Mouse (Mus musculus): ENCODE measurements around the gene Zfp518a. TPM values are rescaled to one million over a fixed set of nuclear protein-coding genes. Genes with fewer than 3 reads are reported as not detected.

Zfp518a gene
- polyA plus RNA-seq, 1 experiment from 2014 or later = 12.0 TPM

DNA sequence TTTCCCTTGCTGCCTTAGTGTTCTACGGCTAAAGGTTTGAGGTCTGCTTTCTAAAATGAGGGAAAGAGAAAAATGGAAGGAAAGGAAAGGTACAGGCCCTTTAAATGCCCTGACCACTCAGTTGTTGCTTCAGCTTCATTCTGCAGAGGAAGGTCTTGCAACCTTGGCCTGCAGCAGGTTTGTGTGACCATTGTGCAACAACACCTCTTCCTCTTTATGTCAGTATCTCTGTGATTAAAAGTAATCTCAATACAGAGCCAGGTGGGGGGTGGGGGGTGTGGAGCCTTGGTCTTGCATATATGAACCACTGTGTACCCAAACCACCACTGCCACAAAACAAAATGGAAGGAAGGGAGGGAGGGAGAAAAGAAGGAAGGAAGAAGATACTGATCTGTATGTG is 5.6 kb upstream of the Zfp518a start:
- 92% methylated on average over 1 of the region's 1 CpGs for WGBS
- Histone ChIP-seq H3K36me3 (ENCODE audit: control insufficient read depth, insufficient read depth, low read length) (no peaks in the 10 kb centered on the region), H3K27ac (ENCODE audit: low read length) (no peak overlapping the region), H3K4me1 (ENCODE audit: control insufficient read depth, insufficient read depth, low read length) (no peaks in the 10 kb centered on the region), H3K4me2 (ENCODE audit: low read depth, low read length) (no peak overlapping the region), H3K27me3 (ENCODE audit: control insufficient read depth, insufficient read depth, low read length) (peaks cover 20% of the 10 kb centered on the region), H3K9ac (ENCODE audit: low read length) (no peak overlapping the region), H3K4me3 (replicated peaks; ENCODE audit: low read length) (no peak overlapping the region), H3K9me3 (replicated peaks; ENCODE audit: control insufficient read depth, low read length) (peaks cover 4% of the 10 kb centered on the region)
- ATAC-seq (ENCODE audit: insufficient read depth, low FRiP score) = no peak

DNA sequence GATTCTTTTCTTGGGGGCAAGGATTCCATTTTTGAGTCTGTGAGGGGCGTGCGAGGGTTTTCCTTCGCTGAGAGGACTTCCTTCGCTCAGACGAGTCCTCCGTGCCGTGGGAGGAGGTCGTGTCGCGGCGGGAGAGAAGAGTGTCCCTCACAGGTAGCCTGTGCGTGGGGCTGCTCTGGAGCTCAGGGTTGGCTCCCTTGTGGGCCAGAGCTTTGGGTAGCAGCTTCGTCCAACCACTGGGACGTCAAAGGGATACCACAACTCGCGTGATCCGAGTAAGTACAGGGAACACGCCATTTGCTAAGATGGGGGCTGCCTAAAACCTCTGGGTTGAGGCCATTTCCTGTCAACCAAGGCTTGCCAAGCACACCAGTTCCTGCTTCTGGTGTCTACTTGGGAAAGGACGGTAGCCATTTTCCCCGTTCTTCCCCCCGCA is 416 bp upstream of the Zfp518a start:
- ATAC-seq (ENCODE audit: insufficient read depth, low FRiP score) = peak; percentile 52; the same call in 1 of the 2 replicates

DNA sequence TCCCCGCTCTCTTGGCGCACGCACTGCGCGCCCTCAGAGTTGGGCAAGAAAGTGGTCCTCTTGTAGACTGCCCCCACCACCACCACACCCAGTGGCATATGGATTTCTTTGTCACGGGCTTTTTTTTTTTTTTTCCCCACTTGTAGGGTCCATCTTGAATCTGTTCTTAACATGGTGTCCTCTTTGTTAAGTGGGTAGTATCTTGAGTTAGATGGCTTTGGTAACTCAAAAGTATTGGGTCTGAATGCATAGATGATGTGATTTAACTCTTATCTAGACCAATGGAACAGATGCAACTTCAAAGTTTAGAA is 843 bp downstream of the Zfp518a start:
- Histone ChIP-seq H3K4me3 (replicated peaks; ENCODE audit: low read length) (peak overlapping the region; percentile 84), H3K9me3 (replicated peaks; ENCODE audit: control insufficient read depth, low read length) (peaks cover 7% of the 10 kb centered on the region), H3K4me2 (ENCODE audit: low read depth, low read length) (peak overlapping the region; percentile 68), H3K27ac (ENCODE audit: low read length) (peak overlapping the region; percentile 95), H3K4me1 (ENCODE audit: control insufficient read depth, insufficient read depth, low read length) (peaks cover 2% of the 10 kb centered on the region; the same call in 1 of the 2 replicates), H3K9ac (ENCODE audit: low read length) (peak overlapping the region; percentile 87), H3K36me3 (ENCODE audit: control insufficient read depth, insufficient read depth, low read length) (no peaks in the 10 kb centered on the region), H3K27me3 (ENCODE audit: control insufficient read depth, insufficient read depth, low read length) (peaks cover 3% of the 10 kb centered on the region; the same call in 1 of the 2 replicates)
- WGBS = under 1% methylated on average over 6 of the region's 6 CpGs
- no peak for ATAC-seq (ENCODE audit: insufficient read depth, low FRiP score)

More for the DNA sequence above, 416 bp upstream of the Zfp518a start:
- WGBS = 49% methylated on average over 21 of the region's 21 CpGs
- Histone ChIP-seq H3K4me2 (ENCODE audit: low read depth, low read length) (peak overlapping the region; percentile 68), H3K9ac (ENCODE audit: low read length) (peak overlapping the region; percentile 87), H3K4me1 (ENCODE audit: control insufficient read depth, insufficient read depth, low read length) (peaks cover 2% of the 10 kb centered on the region; the same call in 1 of the 2 replicates), H3K36me3 (ENCODE audit: control insufficient read depth, insufficient read depth, low read length) (no peaks in the 10 kb centered on the region), H3K27me3 (ENCODE audit: control insufficient read depth, insufficient read depth, low read length) (peaks cover 3% of the 10 kb centered on the region; the same call in 1 of the 2 replicates), H3K9me3 (replicated peaks; ENCODE audit: control insufficient read depth, low read length) (peaks cover 7% of the 10 kb centered on the region), H3K4me3 (replicated peaks; ENCODE audit: low read length) (peak overlapping the region; percentile 84), H3K27ac (ENCODE audit: low read length) (peak overlapping the region; percentile 95)

DNA sequence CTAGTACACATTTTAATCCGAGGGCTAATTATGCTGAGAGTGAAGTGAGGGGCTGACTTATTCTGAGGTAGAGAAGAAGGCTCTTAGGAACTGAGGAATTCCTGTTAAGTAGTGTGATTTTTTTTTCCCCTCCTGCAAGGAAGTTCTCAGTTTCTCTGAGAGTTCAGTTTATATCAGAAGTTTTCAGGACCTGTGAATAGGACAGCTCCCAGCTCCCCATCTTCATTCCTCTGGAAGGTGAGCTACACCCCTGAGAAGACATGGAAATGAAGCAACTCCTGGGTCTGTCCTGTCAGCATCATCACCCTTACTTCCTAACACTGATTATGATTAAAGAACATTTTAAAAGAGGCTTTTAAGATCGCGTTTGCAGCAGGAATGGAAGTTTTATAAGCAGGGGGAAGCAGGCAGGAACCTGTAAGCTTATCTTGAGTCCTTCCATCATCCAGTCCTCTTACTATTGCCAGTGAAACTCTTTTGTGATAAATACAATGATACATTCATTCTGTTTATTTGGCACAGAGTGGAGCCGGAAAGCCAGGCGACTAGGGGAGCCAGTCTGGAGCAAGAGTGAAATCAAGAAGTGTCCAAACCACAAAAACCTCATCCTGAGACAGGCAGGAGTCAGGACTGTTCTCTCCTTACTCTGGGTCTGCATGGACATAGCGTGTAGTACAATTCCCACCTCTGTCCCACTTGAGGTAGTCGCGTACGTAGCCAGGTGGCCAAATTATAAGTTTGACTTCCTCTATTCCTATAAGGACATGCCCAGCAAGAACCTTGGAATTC is 37.3 kb downstream of the Zfp518a start:
- Histone ChIP-seq H3K27me3 (ENCODE audit: control insufficient read depth, insufficient read depth, low read length) (no peaks in the 10 kb centered on the region), H3K4me3 (replicated peaks; ENCODE audit: low read length) (no peak overlapping the region), H3K9ac (ENCODE audit: low read length) (no peak overlapping the region), H3K4me2 (ENCODE audit: low read depth, low read length) (no peak overlapping the region), H3K9me3 (replicated peaks; ENCODE audit: control insufficient read depth, low read length) (no peaks in the 10 kb centered on the region), H3K36me3 (ENCODE audit: control insufficient read depth, insufficient read depth, low read length) (no peaks in the 10 kb centered on the region), H3K4me1 (ENCODE audit: control insufficient read depth, insufficient read depth, low read length) (no peaks in the 10 kb centered on the region), H3K27ac (ENCODE audit: low read length) (no peak overlapping the region)
- 63% methylated on average over 9 of the region's 9 CpGs for WGBS
- no peak for ATAC-seq (ENCODE audit: insufficient read depth, low FRiP score)

DNA sequence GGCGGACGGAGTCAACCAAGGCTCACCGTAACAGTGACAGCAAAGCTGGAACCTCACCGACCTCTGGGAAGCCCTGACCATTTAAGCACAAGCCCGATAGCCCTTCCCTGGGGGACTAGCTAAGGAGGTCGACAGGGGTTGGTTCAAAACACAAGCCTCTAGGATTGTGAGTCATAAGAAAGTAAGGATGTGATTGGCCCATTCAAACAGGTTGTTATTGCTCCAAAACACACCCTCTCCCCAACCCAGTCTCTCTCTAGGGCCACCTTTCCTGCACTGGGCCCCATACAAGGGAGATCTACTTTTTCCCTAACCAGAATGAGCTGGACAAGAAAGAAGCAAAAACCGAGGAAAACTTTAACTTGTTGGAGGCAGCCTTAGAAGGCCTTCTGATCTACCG is 40.9 kb downstream of the Zfp518a start:
- peaks cover 4% of the 10 kb centered on the region for H3K9me3 ChIP-seq (replicated peaks; ENCODE audit: control insufficient read depth, low read length)
- 46% methylated on average over 8 of the region's 8 CpGs for WGBS
- H3K36me3 ChIP-seq (ENCODE audit: control insufficient read depth, insufficient read depth, low read length) = no peaks in the 10 kb centered on the region
- H3K4me1 ChIP-seq (ENCODE audit: control insufficient read depth, insufficient read depth, low read length) = no peaks in the 10 kb centered on the region
- no peak overlapping the region for H3K9ac ChIP-seq (ENCODE audit: low read length)
- no peak overlapping the region for H3K4me2 ChIP-seq (ENCODE audit: low read depth, low read length)
- no peak for ATAC-seq (ENCODE audit: insufficient read depth, low FRiP score)
- no peaks in the 10 kb centered on the region for H3K27me3 ChIP-seq (ENCODE audit: control insufficient read depth, insufficient read depth, low read length)
- H3K4me3 ChIP-seq (replicated peaks; ENCODE audit: low read length) = no peak overlapping the region
- no peak overlapping the region for H3K27ac ChIP-seq (ENCODE audit: low read length)

DNA sequence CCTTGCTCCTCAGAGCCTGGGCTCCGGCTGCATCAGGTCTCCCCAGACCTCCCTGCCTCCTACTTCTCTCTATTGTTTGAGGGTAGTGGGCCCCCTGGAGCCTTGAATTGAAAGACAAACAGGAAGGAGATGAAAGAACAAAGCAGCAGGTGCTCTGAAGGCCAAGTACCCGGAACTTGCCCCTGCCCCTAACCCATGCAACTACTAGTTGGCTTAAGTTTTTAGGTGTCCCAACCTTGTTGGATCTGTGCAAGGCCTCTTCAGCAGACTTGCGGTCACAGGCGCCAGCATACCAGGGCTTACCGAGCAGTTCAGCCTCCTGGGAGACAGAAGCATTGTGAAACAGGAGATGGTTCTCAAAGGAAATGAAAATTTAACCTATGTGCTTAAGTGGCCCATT is 41.5 kb downstream of the Zfp518a start:
- no peak for ATAC-seq (ENCODE audit: insufficient read depth, low FRiP score)
- H3K9me3 ChIP-seq (replicated peaks; ENCODE audit: control insufficient read depth, low read length) = peaks cover 4% of the 10 kb centered on the region
- no peaks in the 10 kb centered on the region for H3K36me3 ChIP-seq (ENCODE audit: control insufficient read depth, insufficient read depth, low read length)
- WGBS = 43% methylated on average over 5 of the region's 5 CpGs
- H3K27me3 ChIP-seq (ENCODE audit: control insufficient read depth, insufficient read depth, low read length) = no peaks in the 10 kb centered on the region
- no peak overlapping the region for H3K4me3 ChIP-seq (replicated peaks; ENCODE audit: low read length)
- no peak overlapping the region for H3K4me2 ChIP-seq (ENCODE audit: low read depth, low read length)
- H3K4me1 ChIP-seq (ENCODE audit: control insufficient read depth, insufficient read depth, low read length) = no peaks in the 10 kb centered on the region
- no peak overlapping the region for H3K9ac ChIP-seq (ENCODE audit: low read length)
- no peak overlapping the region for H3K27ac ChIP-seq (ENCODE audit: low read length)

DNA sequence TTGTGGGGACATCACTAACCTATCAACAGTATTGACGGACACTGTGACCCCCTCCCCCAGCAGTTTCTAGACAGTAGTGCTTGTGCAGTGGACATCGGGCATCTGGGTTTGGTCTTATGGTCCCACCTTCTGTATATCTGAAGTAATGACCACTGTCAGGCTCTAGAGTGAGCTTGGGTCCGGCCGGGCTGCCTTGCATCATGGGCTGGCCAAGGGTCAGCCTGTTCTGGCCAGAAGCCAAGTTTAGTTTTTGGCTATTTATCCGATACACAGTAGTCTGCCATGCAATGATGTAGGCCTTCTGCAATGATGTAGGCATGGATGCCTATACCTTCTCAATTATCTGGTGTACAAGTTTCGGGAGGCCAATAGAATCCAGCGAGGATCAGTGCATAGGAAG is 49.0 kb downstream of the Zfp518a start:
- no peak overlapping the region for H3K4me3 ChIP-seq (replicated peaks; ENCODE audit: low read length)
- WGBS = 83% methylated on average over 7 of the region's 7 CpGs
- no peak for ATAC-seq (ENCODE audit: insufficient read depth, low FRiP score)
- H3K9ac ChIP-seq (ENCODE audit: low read length) = no peak overlapping the region
- H3K9me3 ChIP-seq (replicated peaks; ENCODE audit: control insufficient read depth, low read length) = peaks cover 4% of the 10 kb centered on the region
- no peaks in the 10 kb centered on the region for H3K27me3 ChIP-seq (ENCODE audit: control insufficient read depth, insufficient read depth, low read length)
- H3K4me1 ChIP-seq (ENCODE audit: control insufficient read depth, insufficient read depth, low read length) = no peaks in the 10 kb centered on the region
- H3K27ac ChIP-seq (ENCODE audit: low read length) = no peak overlapping the region
- H3K36me3 ChIP-seq (ENCODE audit: control insufficient read depth, insufficient read depth, low read length) = no peaks in the 10 kb centered on the region
- no peak overlapping the region for H3K4me2 ChIP-seq (ENCODE audit: low read depth, low read length)

DNA sequence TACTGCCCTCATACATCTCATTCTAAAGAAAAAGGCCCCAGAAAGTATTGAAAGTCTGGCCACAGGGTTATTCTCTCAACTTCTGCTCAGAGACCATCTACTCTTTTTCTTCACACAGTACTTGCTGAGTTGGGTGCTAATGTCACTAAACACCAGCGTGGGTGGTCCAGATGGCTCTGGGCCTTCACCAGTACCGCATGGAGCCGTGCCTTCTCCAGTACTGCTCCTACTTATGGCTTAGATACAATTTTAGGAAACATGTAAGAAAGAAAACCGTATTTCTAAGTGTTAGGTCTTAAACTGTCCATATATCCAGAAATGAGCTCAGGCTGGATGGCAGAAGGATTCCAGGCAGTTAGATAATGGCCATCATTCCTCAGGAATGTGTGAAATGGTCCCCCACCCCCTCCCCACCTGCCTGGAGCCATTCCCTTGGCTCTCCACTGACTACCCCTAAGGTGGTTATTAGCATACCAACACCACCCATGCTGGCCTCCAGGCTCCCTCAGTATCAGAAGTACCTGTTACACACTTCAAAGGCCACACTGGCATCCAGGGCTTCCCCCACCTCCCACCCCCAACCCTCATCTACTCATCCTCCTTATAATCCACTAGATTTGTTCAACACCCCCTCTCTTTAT is 52.6 kb downstream of the Zfp518a start:
- Histone ChIP-seq H3K9ac (ENCODE audit: low read length) (no peak overlapping the region), H3K9me3 (replicated peaks; ENCODE audit: control insufficient read depth, low read length) (no peaks in the 10 kb centered on the region), H3K27ac (ENCODE audit: low read length) (no peak overlapping the region), H3K4me3 (replicated peaks; ENCODE audit: low read length) (no peak overlapping the region), H3K27me3 (ENCODE audit: control insufficient read depth, insufficient read depth, low read length) (no peaks in the 10 kb centered on the region), H3K4me1 (ENCODE audit: control insufficient read depth, insufficient read depth, low read length) (no peaks in the 10 kb centered on the region), H3K4me2 (ENCODE audit: low read depth, low read length) (no peak overlapping the region), H3K36me3 (ENCODE audit: control insufficient read depth, insufficient read depth, low read length) (no peaks in the 10 kb centered on the region)
- WGBS = 80% methylated on average over 4 of the region's 4 CpGs
- ATAC-seq (ENCODE audit: insufficient read depth, low FRiP score) = no peak

DNA sequence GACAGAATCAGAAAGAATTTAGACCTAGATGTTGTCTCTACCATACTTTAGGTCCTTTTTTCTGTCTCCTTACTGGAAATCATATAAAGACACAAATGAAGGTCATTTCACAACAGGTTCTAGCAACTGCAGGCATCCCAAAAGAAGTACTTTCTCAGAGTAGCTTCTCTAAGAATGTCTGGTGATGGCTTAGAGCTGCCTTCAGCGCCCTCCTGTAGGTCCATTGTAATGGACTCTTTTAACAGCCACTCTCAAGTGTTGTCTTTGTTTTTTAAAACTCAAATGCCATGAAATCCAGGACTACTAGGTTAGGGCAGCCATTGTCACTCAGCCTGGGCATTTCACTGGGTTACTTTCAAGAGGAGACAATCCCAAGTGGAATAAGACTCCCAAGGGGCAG is 64.5 kb downstream of the Zfp518a start:
- Histone ChIP-seq H3K27me3 (ENCODE audit: control insufficient read depth, insufficient read depth, low read length) (no peaks in the 10 kb centered on the region), H3K36me3 (ENCODE audit: control insufficient read depth, insufficient read depth, low read length) (no peaks in the 10 kb centered on the region), H3K9ac (ENCODE audit: low read length) (no peak overlapping the region), H3K4me1 (ENCODE audit: control insufficient read depth, insufficient read depth, low read length) (no peaks in the 10 kb centered on the region), H3K27ac (ENCODE audit: low read length) (no peak overlapping the region), H3K9me3 (replicated peaks; ENCODE audit: control insufficient read depth, low read length) (no peaks in the 10 kb centered on the region), H3K4me3 (replicated peaks; ENCODE audit: low read length) (no peak overlapping the region), H3K4me2 (ENCODE audit: low read depth, low read length) (no peak overlapping the region)
- 53% methylated on average over 1 of the region's 1 CpGs for WGBS
- no peak for ATAC-seq (ENCODE audit: insufficient read depth, low FRiP score)

All from stomach, embryonic 16.5 days (tissue).